Mouse (Mus musculus) lung, embryonic 15.5 days (tissue): Measurements from ENCODE around the gene Pde3a. TPM values are rescaled to one million over a fixed set of nuclear protein-coding genes. Genes with fewer than 3 reads are reported as not detected.

ENCODE experiments used
- ATAC-seq: fragments of 200-750 bp; cut with Nextera tagmentation; 2 replicates; pipeline ENCODE4 v1.8.0; 2017; ENCODE audit warnings: moderate number of reproducible peaks, borderline replicate concordance; ENCODE audit not compliant: low FRiP score, low TSS enrichment; ENCODE audit errors: extremely low read depth
- H3K27ac ChIP-seq: fragments of 300-500 bp; sonication (generic); 2 replicates; pipeline ENCODE4 v1.5.1; 2015; ENCODE audit warnings: moderate library complexity, mild to moderate bottlenecking, inconsistent platforms
- H3K27me3 ChIP-seq: fragments of 300-500 bp; sonication (generic); 2 replicates; pipeline ENCODE4 v1.6.1; 2015; ENCODE audit warnings: inconsistent platforms
- H3K36me3 ChIP-seq: fragments of 300-500 bp; sonication (generic); 2 replicates; pipeline ENCODE4 v1.6.1; 2015; ENCODE audit warnings: inconsistent platforms
- H3K4me1 ChIP-seq: fragments of 300-500 bp; sonication (generic); 2 replicates; pipeline ENCODE4 v1.6.1; 2015; ENCODE audit warnings: inconsistent platforms
- H3K4me2 ChIP-seq: fragments of 300-500 bp; sonication (generic); 2 replicates; pipeline ENCODE4 v1.6.1; 2015; ENCODE audit warnings: inconsistent platforms, mild to moderate bottlenecking, moderate library complexity
- H3K4me3 ChIP-seq: fragments of 300-500 bp; sonication (generic); 2 replicates; pipeline ENCODE4 v1.5.1; 2015; ENCODE audit warnings: mild to moderate bottlenecking, inconsistent platforms
- H3K9ac ChIP-seq: fragments of 300-500 bp; sonication (generic); 2 replicates; pipeline ENCODE4 v1.6.1; 2015; ENCODE audit warnings: inconsistent platforms
- H3K9me3 ChIP-seq: fragments of 300-500 bp; sonication (generic); 2 replicates; pipeline ENCODE4 v1.6.1; 2016; ENCODE audit warnings: inconsistent platforms
- WGBS: fragments of 180-500 bp; shearing (Covaris S2); methylation state at CpG from one replicate; pipeline ENCODE4 v1.1.7; 2015; 5-methylcytosine and 5-hydroxymethylcytosine counted together
- polyA plus RNA-seq: library from polyadenylated mRNA; unstranded; fragments of >200 nt; fragmentation: Nextera tagmentation; extraction: Ambion mirVana; gene quantifications from 2 replicates; pipeline ENCODE4 v1.2.1, GENCODE M21; 2015

Pde3a gene
- 4.6 and 5.0 TPM in 2 replicates for polyA plus RNA-seq

DNA sequence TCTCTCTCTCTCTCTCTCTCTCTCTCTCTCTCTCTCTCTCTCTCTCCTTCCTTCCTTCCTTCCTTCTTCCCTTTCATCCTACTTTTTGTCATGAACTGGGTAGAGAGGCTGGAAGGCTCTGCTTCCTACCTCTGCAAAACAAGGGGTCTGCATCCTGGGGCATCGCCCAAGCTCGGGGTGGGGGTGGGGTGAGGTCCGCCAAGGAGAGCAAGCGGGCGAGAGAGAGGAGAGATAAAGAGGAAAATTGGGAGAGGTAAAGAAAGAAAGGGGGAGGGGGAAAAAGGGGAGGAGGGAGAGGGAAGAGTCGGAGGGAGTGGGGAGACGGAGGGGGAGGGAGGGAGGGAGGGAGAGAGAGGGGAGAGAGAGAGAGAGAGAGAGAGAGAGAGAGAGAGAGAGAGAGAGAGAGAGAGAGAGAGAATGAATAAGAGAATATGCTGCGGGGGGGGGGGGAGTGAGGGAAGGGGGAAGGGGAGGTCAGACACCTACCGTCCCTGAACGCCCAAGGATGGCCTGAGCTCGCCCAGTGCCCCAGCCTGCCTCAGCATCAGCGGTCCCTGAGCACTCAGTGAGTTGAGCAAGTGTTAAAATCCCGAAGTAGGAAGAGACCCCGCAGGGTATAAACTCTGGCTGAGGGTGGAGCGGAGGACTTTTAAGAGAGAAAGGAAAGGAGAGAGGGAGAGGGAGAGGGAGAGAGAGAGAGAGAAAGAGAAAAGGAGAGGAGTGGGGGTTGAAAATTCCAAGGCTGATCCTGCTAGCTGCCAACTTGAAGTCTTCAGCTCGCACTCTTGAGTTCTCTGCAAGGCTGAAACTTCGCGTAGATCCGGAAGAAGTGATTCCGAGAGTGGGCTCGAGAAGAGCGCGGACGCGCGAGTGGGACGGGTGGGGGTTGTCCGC is at the start of gene Pde3a:
Gene Pde3a, plus strand, starts transcription at position 579 of the 894 bp plus-strand sequence.
- H3K27ac ChIP-seq = peak within 1 kb of the TSS; percentile 84
- H3K4me2 ChIP-seq = peak within 1 kb of the TSS; percentile 95
- H3K36me3 ChIP-seq = no peaks in the 10 kb centered on the region; the same call in 1 of the 2 replicates
- WGBS = 2% methylated on average over 25 of the region's 28 CpGs
- H3K9ac ChIP-seq = peak within 1 kb of the TSS; percentile 78
- H3K9me3 ChIP-seq = no peaks in the 10 kb centered on the region
- H3K27me3 ChIP-seq = peaks cover 12% of the 10 kb centered on the region
- peak within 1 kb of the TSS; percentile 65 for H3K4me3 ChIP-seq
- peak; percentile 52 for ATAC-seq
- peaks cover 12% of the 10 kb centered on the region for H3K4me1 ChIP-seq

GRCm38 (mm10) chr6:141200173-141200615 is 48.9 kb upstream of the Pde3a start:
- Histone ChIP-seq H3K4me1 (no peaks in the 10 kb centered on the region), H3K27ac (no peak overlapping the region), H3K9ac (no peak overlapping the region), H3K4me2 (no peak overlapping the region), H3K9me3 (no peaks in the 10 kb centered on the region), H3K4me3 (no peak overlapping the region), H3K36me3 (no peaks in the 10 kb centered on the region), H3K27me3 (no peaks in the 10 kb centered on the region)
- ATAC-seq = 0 out of 2 replicates have a peak, but pooled peaks have one; percentile 31

DNA sequence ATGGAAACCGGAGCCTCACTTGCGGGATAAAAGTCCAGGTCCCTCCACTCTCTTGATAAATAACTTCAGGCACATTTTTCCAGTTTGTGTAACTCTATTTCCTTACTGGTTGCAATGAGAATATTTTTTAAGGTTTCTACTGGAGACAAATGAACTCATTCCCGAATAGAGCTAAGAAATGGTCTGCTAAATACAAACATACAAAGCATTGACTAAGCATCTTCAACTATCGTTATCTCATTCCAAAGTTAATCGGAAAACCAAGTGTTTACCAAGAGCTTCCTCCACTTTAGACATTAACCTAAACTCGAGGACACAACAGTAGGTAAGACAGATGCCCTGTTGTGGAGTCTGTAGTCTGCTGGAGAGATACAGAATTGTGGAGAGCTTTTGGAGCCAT is 41.5 kb upstream of the Pde3a start:
- Histone ChIP-seq H3K4me1 (0 out of 2 replicates have a peak, but pooled peaks cover 3% of the 10 kb centered on the region), H3K4me3 (no peak overlapping the region), H3K27ac (no peak overlapping the region), H3K9ac (no peak overlapping the region), H3K4me2 (no peak overlapping the region), H3K27me3 (no peaks in the 10 kb centered on the region), H3K36me3 (no peaks in the 10 kb centered on the region), H3K9me3 (no peaks in the 10 kb centered on the region)
- ATAC-seq = no peak
- 55% methylated on average over 6 of the region's 6 CpGs for WGBS

GRCm38 (mm10) chr6:141208283-141208872 is 40.7 kb upstream of the Pde3a start:
- ATAC-seq = peak; percentile 65; the same call in 1 of the 2 replicates
- 17% methylated on average over 1 of the region's 1 CpGs for WGBS

GRCm38 (mm10) chr6:141210021-141210420 is 39.0 kb upstream of the Pde3a start:
- H3K4me2 ChIP-seq = no peak overlapping the region
- 0 out of 2 replicates have a peak, but pooled peaks cover 3% of the 10 kb centered on the region for H3K4me1 ChIP-seq
- H3K27me3 ChIP-seq = no peaks in the 10 kb centered on the region
- no peak overlapping the region for H3K4me3 ChIP-seq
- ATAC-seq = no peak
- 88% methylated on average over 3 of the region's 3 CpGs for WGBS
- H3K9me3 ChIP-seq = no peaks in the 10 kb centered on the region
- no peak overlapping the region for H3K27ac ChIP-seq
- no peak overlapping the region for H3K9ac ChIP-seq
- H3K36me3 ChIP-seq = no peaks in the 10 kb centered on the region

More at GRCm38 (mm10) chr6:141208283-141208872, 40.7 kb upstream of the Pde3a start:
- Histone ChIP-seq H3K9ac (no peak overlapping the region), H3K4me2 (no peak overlapping the region), H3K4me3 (no peak overlapping the region), H3K27me3 (no peaks in the 10 kb centered on the region), H3K36me3 (no peaks in the 10 kb centered on the region), H3K4me1 (0 out of 2 replicates have a peak, but pooled peaks cover 3% of the 10 kb centered on the region), H3K9me3 (no peaks in the 10 kb centered on the region), H3K27ac (no peak overlapping the region)

DNA sequence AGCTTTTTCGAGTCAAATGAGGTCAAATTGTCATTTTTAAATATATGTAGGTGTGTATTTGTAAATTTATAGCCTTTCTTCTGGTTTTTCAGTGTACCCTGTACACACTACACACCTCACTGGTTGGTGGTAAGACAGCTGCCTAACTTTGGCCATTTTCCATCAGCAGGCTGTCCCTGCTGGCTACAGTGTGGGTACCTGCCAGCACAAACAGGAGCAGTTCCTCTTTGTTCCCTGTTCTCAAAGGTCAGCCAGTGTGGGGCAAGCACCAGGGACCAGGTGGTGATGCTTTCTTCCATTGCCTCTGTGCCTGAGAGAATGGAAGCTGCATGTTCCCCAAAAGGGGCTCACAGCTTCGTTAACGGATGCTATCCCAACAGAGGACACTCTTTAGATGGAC is 28.0 kb upstream of the Pde3a start:
- no peak overlapping the region for H3K27ac ChIP-seq
- H3K4me2 ChIP-seq = no peak overlapping the region
- no peak overlapping the region for H3K9ac ChIP-seq
- H3K4me3 ChIP-seq = no peak overlapping the region
- no peaks in the 10 kb centered on the region for H3K9me3 ChIP-seq
- no peaks in the 10 kb centered on the region for H3K4me1 ChIP-seq
- no peaks in the 10 kb centered on the region for H3K27me3 ChIP-seq
- WGBS = 63% methylated on average over 3 of the region's 3 CpGs
- no peak for ATAC-seq
- H3K36me3 ChIP-seq = no peaks in the 10 kb centered on the region

- WGBS = 51% methylated on average over 15 of the region's 15 CpGs
- Histone ChIP-seq H3K27ac (peak overlapping the region; percentile 27; the same call in 1 of the 2 replicates), H3K4me1 (0 out of 2 replicates have a peak, but pooled peaks cover 4% of the 10 kb centered on the region), H3K36me3 (no peaks in the 10 kb centered on the region), H3K27me3 (no peaks in the 10 kb centered on the region), H3K4me3 (no peak overlapping the region), H3K9ac (no peak overlapping the region), H3K4me2 (no peak overlapping the region), H3K9me3 (no peaks in the 10 kb centered on the region)
- peak; percentile 57; the same call in 1 of the 2 replicates for ATAC-seq
Observed at GRCm38 (mm10) chr6:141226851-141227657, 22.0 kb upstream of the Pde3a start.

DNA sequence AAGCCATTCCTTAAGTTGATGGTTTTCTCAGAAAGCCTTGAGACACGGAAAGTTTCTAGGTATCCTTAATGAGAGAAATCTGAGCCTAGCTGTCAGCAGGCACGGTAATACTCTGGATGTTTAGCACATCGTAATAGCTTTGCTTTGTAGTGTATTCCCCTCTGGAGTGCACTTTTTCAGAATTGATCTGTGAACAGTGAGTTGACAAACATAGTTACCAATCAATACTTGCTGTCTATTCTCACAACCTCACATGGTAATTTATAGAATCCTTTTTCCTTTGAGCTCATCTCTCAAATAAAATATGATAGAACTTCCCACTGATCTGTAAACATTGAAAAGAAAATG is 21.4 kb upstream of the Pde3a start:
- H3K4me1 ChIP-seq = 0 out of 2 replicates have a peak, but pooled peaks cover 4% of the 10 kb centered on the region
- H3K9me3 ChIP-seq = no peaks in the 10 kb centered on the region
- no peak overlapping the region for H3K4me2 ChIP-seq
- H3K9ac ChIP-seq = no peak overlapping the region
- no peaks in the 10 kb centered on the region for H3K27me3 ChIP-seq
- no peaks in the 10 kb centered on the region for H3K36me3 ChIP-seq
- ATAC-seq = no peak
- no peak overlapping the region for H3K27ac ChIP-seq
- H3K4me3 ChIP-seq = no peak overlapping the region
- WGBS = 48% methylated on average over 3 of the region's 3 CpGs

GRCm38 (mm10) chr6:141232756-141233382 is 16.2 kb upstream of the Pde3a start:
- WGBS = 65% methylated on average over 6 of the region's 6 CpGs
- no peaks in the 10 kb centered on the region for H3K9me3 ChIP-seq
- H3K4me2 ChIP-seq = no peak overlapping the region
- H3K4me1 ChIP-seq = no peaks in the 10 kb centered on the region
- no peak for ATAC-seq
- H3K4me3 ChIP-seq = no peak overlapping the region
- H3K9ac ChIP-seq = no peak overlapping the region
- no peak overlapping the region for H3K27ac ChIP-seq
- H3K27me3 ChIP-seq = no peaks in the 10 kb centered on the region
- no peaks in the 10 kb centered on the region for H3K36me3 ChIP-seq

GRCm38 (mm10) chr6:141241809-141242208 is 7.3 kb upstream of the Pde3a start:
- Histone ChIP-seq H3K4me1 (no peaks in the 10 kb centered on the region), H3K9ac (no peak overlapping the region), H3K9me3 (no peaks in the 10 kb centered on the region), H3K4me3 (no peak overlapping the region), H3K4me2 (no peak overlapping the region), H3K27ac (no peak overlapping the region), H3K36me3 (no peaks in the 10 kb centered on the region), H3K27me3 (no peaks in the 10 kb centered on the region)
- no peak for ATAC-seq
- WGBS = 80% methylated on average over 1 of the region's 1 CpGs

DNA sequence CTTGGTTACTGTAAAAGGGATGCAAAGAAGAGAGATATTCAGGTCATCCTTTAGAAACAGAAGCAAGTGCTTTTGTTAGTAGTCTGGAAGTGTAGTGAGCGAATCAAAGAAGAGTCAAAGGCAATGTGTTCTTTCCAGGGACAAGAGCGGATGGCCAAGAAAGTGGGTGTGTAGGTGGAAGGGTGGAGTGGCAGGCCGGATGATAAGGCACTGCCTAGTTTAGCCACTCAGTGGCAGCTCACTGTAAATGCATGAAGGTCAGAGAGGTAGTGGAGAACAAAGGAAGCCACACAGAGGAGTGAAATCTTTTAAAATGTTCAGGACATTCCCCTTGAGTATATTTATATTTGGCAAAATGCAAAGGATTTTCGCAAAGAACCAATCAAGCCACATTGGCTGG is 4.0 kb upstream of the Pde3a start:
- Histone ChIP-seq H3K36me3 (no peaks in the 10 kb centered on the region; the same call in 1 of the 2 replicates), H3K9me3 (no peaks in the 10 kb centered on the region), H3K4me2 (no peak overlapping the region), H3K4me1 (peaks cover 8% of the 10 kb centered on the region; the same call in 1 of the 2 replicates), H3K27ac (no peak overlapping the region), H3K4me3 (no peak overlapping the region), H3K9ac (no peak overlapping the region), H3K27me3 (peaks cover 2% of the 10 kb centered on the region; the same call in 1 of the 2 replicates)
- no peak for ATAC-seq
- 83% methylated on average over 4 of the region's 4 CpGs for WGBS
